Mouse (Mus musculus) lung, postnatal 0 days (tissue): ENCODE results near the gene Cers2. TPM values are rescaled to one million over a fixed set of nuclear protein-coding genes. Genes with fewer than 3 reads are reported as not detected.
A peak's percentile ranks its signal among the peaks of the same experiment; 100 is the strongest.

Source experiments
- ATAC-seq: fragments of 200-750 bp; cut with Nextera tagmentation; 2 replicates; pipeline ENCODE4 v1.8.0; 2017; ENCODE audit warnings: moderate library complexity
- DNase-seq: peaks from one replicate; pipeline ENCODE4 v3.0.0-alpha.2; 2016; ENCODE audit warnings: low spot score
- H3K27ac ChIP-seq: fragments of 300-500 bp; sonication (generic); 2 replicates; pipeline ENCODE4 v1.5.1; 2014; ENCODE audit warnings: antibody characterized with exemption, mild to moderate bottlenecking, low read length, mixed read lengths
- H3K27me3 ChIP-seq: fragments of 300-500 bp; sonication (generic); replicated peaks from 2 replicates; pipeline ENCODE4 v1.6.1; 2014; ENCODE audit warnings: low read length, mixed read lengths; ENCODE audit not compliant: insufficient read depth
- H3K36me3 ChIP-seq: fragments of 300-500 bp; sonication (generic); 2 replicates; pipeline ENCODE4 v1.6.1; 2014; ENCODE audit warnings: low read length, mixed read lengths; ENCODE audit not compliant: insufficient read depth
- H3K4me1 ChIP-seq: fragments of 300-500 bp; sonication (generic); 2 replicates; pipeline ENCODE4 v1.6.1; 2014; ENCODE audit warnings: antibody characterized with exemption, low read depth, low read length, mixed read lengths; ENCODE audit not compliant: insufficient read depth
- H3K4me2 ChIP-seq: fragments of 300-500 bp; sonication (generic); replicated peaks from 2 replicates; pipeline ENCODE4 v1.6.1; 2014; ENCODE audit warnings: low read depth, mild to moderate bottlenecking, low read length, moderate library complexity, mixed read lengths
- H3K4me3 ChIP-seq: fragments of 300-500 bp; sonication (generic); 2 replicates; pipeline ENCODE4 v1.5.1; 2014; ENCODE audit warnings: low read depth, low read length
- H3K9ac ChIP-seq: fragments of 300-500 bp; sonication (generic); replicated peaks from 2 replicates; pipeline ENCODE4 v1.6.1; 2014; ENCODE audit warnings: low read depth, mild to moderate bottlenecking
- H3K9me3 ChIP-seq: fragments of 300-500 bp; sonication (generic); 2 replicates; pipeline ENCODE4 v1.6.1; 2016; ENCODE audit warnings: low read length, mixed read lengths
- CTCF ChIP-seq: IDR thresholded peaks from 2 replicates; pipeline ENCODE4 v1.5.1; 2016; ENCODE audit warnings: antibody characterized with exemption, mild to moderate bottlenecking
- EP300 ChIP-seq: IDR thresholded peaks from 2 replicates; pipeline ENCODE4 v1.6.1; 2016; ENCODE audit warnings: antibody characterized with exemption, mild to moderate bottlenecking, control low read depth
- WGBS: fragments of 180-500 bp; shearing (Covaris S2); extraction: QIAGEN DNeasy Blood & Tissue Kit; methylation state at CpG from one replicate; pipeline ENCODE4 v1.1.7; 2014; 5-methylcytosine and 5-hydroxymethylcytosine counted together
- polyA plus RNA-seq: library from polyadenylated mRNA; unstranded; fragments of >200 nt; fragmentation: Nextera tagmentation; extraction: Ambion mirVana; gene quantifications from 2 replicates; pipeline ENCODE4 v1.2.1, GENCODE M21; 2015

Gene Cers2
- polyA plus RNA-seq: 291 and 299 TPM in 2 replicates

DNA sequence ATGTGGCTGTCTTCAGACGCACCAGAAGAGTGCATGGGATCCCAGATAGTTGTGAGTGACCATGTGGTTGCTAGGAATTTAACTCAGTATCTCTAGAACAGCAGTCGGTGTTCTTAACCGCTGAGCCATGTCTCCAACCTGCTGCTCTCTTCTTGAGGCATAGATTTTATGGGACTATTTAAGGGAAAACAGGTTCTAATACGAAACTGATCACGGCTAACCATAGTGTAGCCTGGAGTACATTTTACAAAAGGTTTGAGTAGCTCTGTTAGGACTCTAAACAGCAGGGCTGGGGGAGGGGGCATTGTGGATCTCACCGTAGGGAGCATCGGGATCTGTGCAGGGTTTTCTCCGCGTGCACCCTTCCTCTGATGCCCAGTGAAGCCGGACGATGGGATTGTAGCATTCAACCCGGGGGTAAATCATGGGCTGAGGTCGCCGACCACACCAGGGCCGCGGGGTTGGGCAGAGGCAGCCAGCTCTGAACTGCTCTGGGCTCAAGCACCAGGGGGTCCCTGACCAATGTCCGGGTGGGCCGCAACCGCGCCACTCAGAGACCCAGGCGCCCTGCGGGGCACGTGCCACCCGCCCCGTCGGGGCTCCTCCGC, at the start of gene Cers2:
TSS of gene Cers2 (plus strand) at position 306 of the 608 bp plus-strand sequence.
- WGBS: 6% methylated on average over 27 of the region's 27 CpGs
- ATAC-seq: no peak

DNA sequence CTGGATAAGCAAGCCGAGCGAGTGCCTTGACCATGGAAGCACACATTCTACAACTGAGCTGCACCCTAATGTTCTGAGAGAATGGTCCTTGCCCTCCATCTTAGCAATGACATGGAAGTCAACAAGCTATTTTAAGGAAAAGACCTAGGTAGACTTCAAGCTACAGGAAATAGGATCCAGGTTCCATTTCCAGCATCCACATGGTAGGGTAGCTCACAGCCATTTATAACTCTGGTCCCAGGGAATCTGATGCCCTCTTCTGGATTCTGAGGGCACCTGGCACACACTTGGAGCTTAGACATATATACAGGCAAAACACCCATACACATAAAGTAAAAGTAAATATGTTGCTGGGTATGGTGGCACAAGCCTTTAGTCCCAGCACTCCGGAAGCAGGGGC, 48.5 kb upstream of the Cers2 start:
- Histone ChIP-seq H3K36me3 (peaks cover 13% of the 10 kb centered on the region), H3K4me1 (no peaks in the 10 kb centered on the region), H3K9me3 (no peaks in the 10 kb centered on the region), H3K27me3 (no peaks in the 10 kb centered on the region), H3K4me2 (no peak overlapping the region), H3K4me3 (no peak overlapping the region), H3K9ac (no peak overlapping the region), H3K27ac (no peak overlapping the region)
- DNase-seq (no peak), ATAC-seq (no peak)
- WGBS: 93% methylated on average over 3 of the region's 3 CpGs
- TF ChIP-seq CTCF (no peak), EP300 (no peak)

More for the DNA sequence above, at the start of gene Cers2:
- TF ChIP-seq EP300 (no peak), CTCF (no peak)
- Histone ChIP-seq H3K27me3 (no peaks in the 10 kb centered on the region), H3K4me2 (peak within 1 kb of the TSS; percentile 72), H3K27ac (peak within 1 kb of the TSS; percentile 97), H3K9ac (peak within 1 kb of the TSS; percentile 98), H3K9me3 (no peaks in the 10 kb centered on the region), H3K4me3 (peak within 1 kb of the TSS; percentile 95), H3K4me1 (peaks cover 16% of the 10 kb centered on the region; the same call in 1 of the 2 replicates), H3K36me3 (no peaks in the 10 kb centered on the region)
- DNase-seq: no peak

DNA sequence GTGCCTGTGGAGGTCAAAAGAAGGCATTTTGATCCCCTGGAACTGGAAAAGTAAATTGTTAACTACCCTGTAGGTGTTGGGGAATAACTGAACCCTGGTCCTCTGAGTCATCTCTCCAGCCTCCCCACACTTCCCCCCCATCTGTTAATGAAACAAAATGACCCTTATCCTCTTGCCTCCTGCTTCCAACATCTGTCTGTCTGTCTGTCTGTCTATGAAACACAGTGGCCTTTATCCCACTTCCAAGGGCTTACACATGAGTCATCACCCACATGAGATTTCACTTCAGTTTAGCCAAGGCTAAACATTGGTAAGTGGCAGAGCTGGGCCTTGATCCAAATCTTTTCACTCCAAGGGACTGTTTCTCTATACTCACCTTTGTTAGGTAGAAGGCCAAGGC, 46.7 kb upstream of the Cers2 start:
- H3K36me3 ChIP-seq: peaks cover 13% of the 10 kb centered on the region
- H3K27me3 ChIP-seq: no peaks in the 10 kb centered on the region
- TF ChIP-seq CTCF (no peak), EP300 (no peak)
- no peaks in the 10 kb centered on the region for H3K9me3 ChIP-seq
- no peak overlapping the region for H3K27ac ChIP-seq
- H3K4me1 ChIP-seq: no peaks in the 10 kb centered on the region
- ATAC-seq: no peak
- H3K4me2 ChIP-seq: no peak overlapping the region
- no peak for DNase-seq
- no peak overlapping the region for H3K9ac ChIP-seq
- H3K4me3 ChIP-seq: no peak overlapping the region

DNA sequence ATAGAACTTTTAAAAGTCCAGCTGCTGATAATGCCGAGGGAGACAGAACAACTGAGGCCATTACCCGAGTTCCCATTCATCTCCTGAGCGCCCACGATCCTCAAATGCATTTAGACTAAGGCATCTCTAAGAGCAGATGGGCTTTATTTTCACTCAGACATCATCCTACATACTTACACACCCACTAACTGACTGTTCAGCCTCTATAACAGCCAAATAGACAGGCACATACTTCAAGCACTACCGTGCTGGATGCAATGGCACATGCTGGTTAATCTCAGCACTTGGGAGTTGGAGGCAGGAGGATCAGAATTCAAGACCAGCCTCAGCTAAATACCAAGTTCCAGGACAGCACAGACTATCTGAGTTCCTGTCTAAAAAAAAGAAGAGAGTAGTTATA, 44.8 kb upstream of the Cers2 start:
- WGBS: 82% methylated on average over 5 of the region's 5 CpGs
- no peaks in the 10 kb centered on the region for H3K9me3 ChIP-seq
- 0 out of 2 replicates have a peak, but pooled peaks cover 7% of the 10 kb centered on the region for H3K36me3 ChIP-seq
- H3K4me2 ChIP-seq: no peak overlapping the region
- H3K27ac ChIP-seq: no peak overlapping the region
- H3K27me3 ChIP-seq: no peaks in the 10 kb centered on the region
- no peaks in the 10 kb centered on the region for H3K4me1 ChIP-seq
- no peak overlapping the region for H3K4me3 ChIP-seq
- ATAC-seq: no peak
- no peak for TF ChIP-seq EP300
- TF ChIP-seq CTCF: no peak
- H3K9ac ChIP-seq: no peak overlapping the region
- DNase-seq: no peak

DNA sequence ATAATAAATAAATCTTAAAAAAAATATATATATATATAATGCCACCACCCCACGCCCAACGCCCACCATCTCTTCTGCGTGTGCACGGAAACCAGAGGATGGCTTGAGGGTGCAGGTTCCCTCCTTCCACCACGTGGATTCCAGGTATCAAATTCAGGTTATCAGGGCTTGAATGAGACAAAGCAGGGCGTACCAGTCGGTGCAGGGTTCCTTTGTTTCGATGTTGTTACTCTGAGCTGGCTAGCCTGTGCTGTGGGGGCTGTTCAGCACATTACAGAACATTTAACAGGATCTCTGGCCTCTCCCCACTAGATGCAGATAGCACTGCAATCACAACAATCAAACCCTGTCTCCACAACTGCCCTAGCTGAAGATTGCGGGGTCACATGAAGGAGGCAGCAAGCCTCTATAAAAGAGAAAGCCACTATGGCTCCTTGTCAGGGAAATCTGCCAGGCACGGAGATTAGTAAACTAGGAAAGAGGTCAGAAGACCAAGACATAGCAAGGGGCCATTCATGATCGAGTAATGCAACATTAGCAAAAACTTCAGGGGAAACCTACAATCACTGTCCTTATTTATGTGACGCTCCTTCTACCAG, 43.7 kb upstream of the Cers2 start:
- WGBS: 83% methylated on average over 12 of the region's 12 CpGs
- no peak for ATAC-seq
- H3K9me3 ChIP-seq: no peaks in the 10 kb centered on the region
- no peak for DNase-seq
- no peak overlapping the region for H3K9ac ChIP-seq
- TF ChIP-seq EP300 (no peak), CTCF (no peak)
- no peaks in the 10 kb centered on the region for H3K4me1 ChIP-seq
- no peak overlapping the region for H3K27ac ChIP-seq
- H3K27me3 ChIP-seq: no peaks in the 10 kb centered on the region
- no peak overlapping the region for H3K4me3 ChIP-seq
- H3K4me2 ChIP-seq: no peak overlapping the region
- H3K36me3 ChIP-seq: 0 out of 2 replicates have a peak, but pooled peaks cover 7% of the 10 kb centered on the region

DNA sequence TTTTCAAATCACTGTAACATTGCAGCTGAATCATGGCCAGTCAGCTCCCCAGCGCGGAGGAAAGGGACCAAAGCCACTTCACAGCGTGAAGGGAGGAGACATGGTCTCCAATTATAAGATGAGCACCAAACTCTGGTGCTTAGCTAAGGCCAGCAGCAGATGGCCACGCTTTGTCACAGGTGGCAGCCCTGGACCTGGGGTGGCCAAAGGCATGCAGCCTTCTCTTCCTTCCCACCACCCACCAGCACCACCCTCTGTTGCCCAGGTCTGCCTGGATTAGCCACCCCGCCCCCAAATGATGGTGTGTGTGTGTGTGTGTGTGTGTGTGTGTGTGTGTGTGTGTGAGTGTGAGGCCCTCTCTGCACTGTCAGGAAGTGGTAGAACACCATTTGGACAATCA, 41.1 kb upstream of the Cers2 start:
- no peaks in the 10 kb centered on the region for H3K27me3 ChIP-seq
- no peak overlapping the region for H3K9ac ChIP-seq
- ATAC-seq (no peak), DNase-seq (no peak)
- no peaks in the 10 kb centered on the region for H3K36me3 ChIP-seq
- no peak overlapping the region for H3K4me3 ChIP-seq
- WGBS: 85% methylated on average over 5 of the region's 5 CpGs
- H3K4me1 ChIP-seq: no peaks in the 10 kb centered on the region
- no peak overlapping the region for H3K27ac ChIP-seq
- no peaks in the 10 kb centered on the region for H3K9me3 ChIP-seq
- TF ChIP-seq CTCF: no peak
- TF ChIP-seq EP300: no peak
- no peak overlapping the region for H3K4me2 ChIP-seq
